Mouse (Mus musculus) spleen, postnatal 10 days (tissue): Measurements from ENCODE around the gene Asb8.

ENCODE experiments used
- DNase-seq, 2 experiments: peaks; one replicate each; pipeline ENCODE4 v3.0.0; 2021 to 2022; ENCODE audit warnings: low spot score in 2 of 2

Gene Asb8

GRCm38 (mm10) chr15:98115779-98116163, 49.7 kb downstream of the Asb8 start:
- DNase-seq = no peak

GRCm38 (mm10) chr15:98114852-98115778, 50.3 kb downstream of the Asb8 start:
- no peak for DNase-seq

GRCm38 (mm10) chr15:98114098-98114851, 51.1 kb downstream of the Asb8 start:
- DNase-seq = no peak

- DNase-seq = peak in 1 of 2 experiments; percentile 27
These were observed 53.6 kb downstream of the Asb8 start for GRCm38 (mm10) chr15:98111791-98112190.

GRCm38 (mm10) chr15:98108297-98109152, 56.9 kb downstream of the Asb8 start:
- peak; percentile 56 to 77 for DNase-seq

- no peak for DNase-seq
These were observed 57.6 kb downstream of the Asb8 start for GRCm38 (mm10) chr15:98107703-98108296.

GRCm38 (mm10) chr15:98107230-98107629, 58.2 kb downstream of the Asb8 start:
- no peak for DNase-seq

GRCm38 (mm10) chr15:98106506-98106905, 58.9 kb downstream of the Asb8 start:
- no peak for DNase-seq

- no peak for DNase-seq
These were observed 63.0 kb downstream of the Asb8 start for GRCm38 (mm10) chr15:98102401-98102800.

GRCm38 (mm10) chr15:98098519-98098918, 66.9 kb downstream of the Asb8 start:
- no peak for DNase-seq

GRCm38 (mm10) chr15:98096957-98097356, 68.5 kb downstream of the Asb8 start:
- DNase-seq = peak in 1 of 2 experiments; percentile 48

GRCm38 (mm10) chr15:98094905-98095304, 70.5 kb downstream of the Asb8 start:
- DNase-seq = no peak

- peak; percentile 87 to 89 for DNase-seq
These were observed 72.1 kb downstream of the Asb8 start, which contains the start of gene Senp1 for GRCm38 (mm10) chr15:98093121-98094011. Senp1 (minus strand) TSS chr15:98093744.

- DNase-seq = no peak
These were observed 72.9 kb downstream of the Asb8 start, which contains the start of gene Pfkm for GRCm38 (mm10) chr15:98092372-98093120. Pfkm (plus strand) TSS chr15:98092589.

- no peak for DNase-seq
These were observed 73.6 kb downstream of the Asb8 start for GRCm38 (mm10) chr15:98091841-98092240.

- DNase-seq = peak in 1 of 2 experiments; percentile 74
These were observed 75.8 kb downstream of the Asb8 start for GRCm38 (mm10) chr15:98089421-98090183.

GRCm38 (mm10) chr15:98088889-98089288, 76.5 kb downstream of the Asb8 start:
- no peak for DNase-seq
